Mouse (Mus musculus): Measurements from ENCODE around the gene Nr2e1. TPM values are rescaled to one million over a fixed set of nuclear protein-coding genes. Genes with fewer than 3 reads are reported as not detected.
A peak's percentile ranks its signal among the peaks of the same experiment; 100 is the strongest.

The Nr2e1 gene
- polyA plus RNA-seq (2012; ENCODE audit: insufficient read depth, insufficient read length, missing spikeins), result not detected in 2 replicates

- TF ChIP-seq CTCF (IDR thresholded peaks at IDR 0.05; ENCODE audit: low read depth, low read length) (no peak), POLR2A (IDR thresholded peaks at IDR 0.05; ENCODE audit: borderline replicate concordance, low read depth, low read length) (no peak)
- Histone ChIP-seq H3K4me3 (ENCODE audit: insufficient read depth, low read length) (no peak within 1 kb of the TSS), H3K27ac (ENCODE audit: insufficient read depth, low read depth, low read length) (no peak within 1 kb of the TSS), H3K4me1 (ENCODE audit: control insufficient read depth, insufficient read depth, low read length) (no peaks in the 10 kb centered on the region)
Measured at GRCm38 (mm10) chr10:42583157-42583872, at the start of gene Nr2e1, which contains the start of gene Ostm1. Gene Nr2e1, minus strand, starts transcription at chr10:42583632. Gene Ostm1, plus strand, starts transcription at chr10:42583822.

DNA sequence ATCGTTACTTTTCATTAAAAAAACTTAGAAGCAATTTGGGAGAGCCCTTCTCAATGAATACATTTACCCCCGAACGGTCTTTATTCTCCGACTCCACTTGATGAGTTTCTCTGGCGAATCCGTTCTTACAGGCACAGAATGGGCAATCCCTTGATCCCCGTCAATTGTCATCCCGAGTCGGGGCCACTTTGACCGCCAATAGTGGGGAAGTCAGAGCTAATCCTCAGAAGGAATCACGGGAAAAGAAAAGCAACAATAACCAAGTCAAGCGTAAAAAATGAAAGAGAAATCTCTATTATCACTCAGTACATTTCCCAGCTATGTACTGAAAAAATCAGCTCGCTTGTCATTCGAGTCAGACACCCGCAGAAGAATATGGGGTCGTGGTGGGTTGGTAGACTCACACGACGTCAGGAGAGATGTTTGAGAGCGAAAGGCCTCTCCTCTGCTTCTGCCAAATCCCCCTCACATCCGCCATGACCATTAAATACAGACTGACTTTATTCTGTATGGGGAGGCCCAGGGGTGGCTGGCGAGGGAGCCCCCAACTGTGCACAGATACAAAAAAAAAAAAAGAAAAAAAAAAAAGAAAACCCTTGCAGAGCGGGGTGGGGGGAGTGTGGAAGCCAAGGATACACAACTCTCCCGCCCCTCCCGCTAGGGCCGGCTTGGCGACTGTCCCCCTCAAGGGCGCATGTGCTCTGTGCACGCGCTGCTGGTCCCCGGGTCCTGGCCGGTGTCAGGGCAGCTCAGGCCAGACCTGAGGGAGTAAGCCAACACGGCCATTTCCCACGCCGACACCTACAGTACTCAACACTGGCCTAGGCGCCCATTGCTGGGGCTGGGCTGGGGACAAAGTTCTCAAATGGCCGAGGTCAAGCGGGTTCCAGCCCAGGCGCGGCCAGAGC, 49.3 kb upstream of the Nr2e1 start:
- TF ChIP-seq CTCF (IDR thresholded peaks at IDR 0.05; ENCODE audit: low read depth, low read length) (no peak), POLR2A (IDR thresholded peaks at IDR 0.05; ENCODE audit: borderline replicate concordance, low read depth, low read length) (0 out of 2 replicates have a peak, but pooled peaks have one; percentile 3)
- Histone ChIP-seq H3K27ac (ENCODE audit: insufficient read depth, low read depth, low read length) (no peak overlapping the region), H3K4me3 (ENCODE audit: insufficient read depth, low read length) (peak overlapping the region; percentile 73), H3K4me1 (ENCODE audit: control insufficient read depth, insufficient read depth, low read length) (peaks cover 8% of the 10 kb centered on the region; the same call in 1 of the 2 replicates)

GRCm38 (mm10) chr10:42631754-42632452, 48.5 kb upstream of the Nr2e1 start:
- H3K4me3 ChIP-seq (ENCODE audit: insufficient read depth, low read length), result peak overlapping the region; percentile 73; the same call in 1 of the 2 replicates
- no peak overlapping the region for H3K27ac ChIP-seq (ENCODE audit: insufficient read depth, low read depth, low read length)
- H3K4me1 ChIP-seq (ENCODE audit: control insufficient read depth, insufficient read depth, low read length), result peaks cover 7% of the 10 kb centered on the region; the same call in 1 of the 2 replicates
- no peak for TF ChIP-seq CTCF (IDR thresholded peaks at IDR 0.05; ENCODE audit: low read depth, low read length)
- TF ChIP-seq POLR2A (IDR thresholded peaks at IDR 0.05; ENCODE audit: borderline replicate concordance, low read depth, low read length), result no peak

- Histone ChIP-seq H3K4me3 (ENCODE audit: insufficient read depth, low read length) (no peak overlapping the region), H3K4me1 (ENCODE audit: control insufficient read depth, insufficient read depth, low read length) (peaks cover 3% of the 10 kb centered on the region; the same call in 1 of the 2 replicates), H3K27ac (ENCODE audit: insufficient read depth, low read depth, low read length) (no peak overlapping the region)
- no peak for TF ChIP-seq POLR2A (IDR thresholded peaks at IDR 0.05; ENCODE audit: borderline replicate concordance, low read depth, low read length)
- TF ChIP-seq CTCF (IDR thresholded peaks at IDR 0.05; ENCODE audit: low read depth, low read length), result no peak
Measured at GRCm38 (mm10) chr10:42630596-42631355, 47.3 kb upstream of the Nr2e1 start.

DNA sequence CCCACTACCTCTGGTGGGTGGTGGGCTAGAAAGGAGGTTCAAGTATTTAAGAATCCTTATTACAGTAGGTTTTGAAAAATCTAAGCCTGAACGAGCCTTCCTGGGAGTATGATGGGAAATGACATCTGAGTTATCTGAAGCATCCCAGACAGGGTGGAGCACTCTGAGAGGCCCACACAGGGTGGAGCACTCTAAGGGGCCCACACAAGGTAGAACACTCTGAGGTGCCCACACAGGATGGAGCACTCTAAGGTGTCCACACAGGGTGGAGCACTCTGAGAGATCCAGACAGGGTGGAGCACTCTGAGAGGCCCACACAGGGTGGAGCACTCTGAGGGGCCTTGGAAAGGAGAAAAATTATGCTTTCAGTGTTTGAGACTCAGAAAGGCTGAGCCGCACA, 42.5 kb upstream of the Nr2e1 start:
- H3K4me1 ChIP-seq (ENCODE audit: control insufficient read depth, insufficient read depth, low read length), result no peaks in the 10 kb centered on the region
- no peak overlapping the region for H3K4me3 ChIP-seq (ENCODE audit: insufficient read depth, low read length)
- H3K27ac ChIP-seq (ENCODE audit: insufficient read depth, low read depth, low read length), result no peak overlapping the region
- TF ChIP-seq POLR2A (IDR thresholded peaks at IDR 0.05; ENCODE audit: borderline replicate concordance, low read depth, low read length) (no peak), CTCF (IDR thresholded peaks at IDR 0.05; ENCODE audit: low read depth, low read length) (no peak)

DNA sequence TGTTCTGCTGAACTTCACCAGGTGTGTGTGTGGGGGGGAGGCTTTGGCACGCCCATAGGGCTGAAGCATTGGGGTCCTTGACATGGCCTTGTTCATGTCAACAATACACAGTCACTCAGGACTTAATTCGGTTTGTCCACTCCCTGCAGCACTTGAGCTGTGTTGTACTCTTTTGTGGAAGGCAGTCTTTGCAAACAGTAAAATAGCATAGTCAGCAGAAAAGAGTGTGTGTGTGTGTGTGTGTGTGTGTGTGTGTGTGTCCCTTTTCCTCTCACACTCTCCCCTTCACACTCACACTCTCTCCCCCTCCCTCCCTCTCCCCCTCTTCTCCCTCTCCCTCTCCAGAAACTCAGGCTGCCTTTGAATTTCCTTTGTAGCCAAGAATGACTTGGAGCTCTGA, 34.9 kb upstream of the Nr2e1 start:
- Histone ChIP-seq H3K27ac (ENCODE audit: insufficient read depth, low read depth, low read length) (no peak overlapping the region), H3K4me3 (ENCODE audit: insufficient read depth, low read length) (no peak overlapping the region), H3K4me1 (ENCODE audit: control insufficient read depth, insufficient read depth, low read length) (no peaks in the 10 kb centered on the region)
- no peak for TF ChIP-seq CTCF (IDR thresholded peaks at IDR 0.05; ENCODE audit: low read depth, low read length)
- no peak for TF ChIP-seq POLR2A (IDR thresholded peaks at IDR 0.05; ENCODE audit: borderline replicate concordance, low read depth, low read length)

- H3K27ac ChIP-seq (ENCODE audit: insufficient read depth, low read depth, low read length), result no peak overlapping the region
- H3K4me3 ChIP-seq (ENCODE audit: insufficient read depth, low read length), result no peak overlapping the region
- no peaks in the 10 kb centered on the region for H3K4me1 ChIP-seq (ENCODE audit: control insufficient read depth, insufficient read depth, low read length)
- no peak for TF ChIP-seq CTCF (IDR thresholded peaks at IDR 0.05; ENCODE audit: low read depth, low read length)
- TF ChIP-seq POLR2A (IDR thresholded peaks at IDR 0.05; ENCODE audit: borderline replicate concordance, low read depth, low read length), result no peak
Measured at GRCm38 (mm10) chr10:42614766-42615165, 31.3 kb upstream of the Nr2e1 start.

DNA sequence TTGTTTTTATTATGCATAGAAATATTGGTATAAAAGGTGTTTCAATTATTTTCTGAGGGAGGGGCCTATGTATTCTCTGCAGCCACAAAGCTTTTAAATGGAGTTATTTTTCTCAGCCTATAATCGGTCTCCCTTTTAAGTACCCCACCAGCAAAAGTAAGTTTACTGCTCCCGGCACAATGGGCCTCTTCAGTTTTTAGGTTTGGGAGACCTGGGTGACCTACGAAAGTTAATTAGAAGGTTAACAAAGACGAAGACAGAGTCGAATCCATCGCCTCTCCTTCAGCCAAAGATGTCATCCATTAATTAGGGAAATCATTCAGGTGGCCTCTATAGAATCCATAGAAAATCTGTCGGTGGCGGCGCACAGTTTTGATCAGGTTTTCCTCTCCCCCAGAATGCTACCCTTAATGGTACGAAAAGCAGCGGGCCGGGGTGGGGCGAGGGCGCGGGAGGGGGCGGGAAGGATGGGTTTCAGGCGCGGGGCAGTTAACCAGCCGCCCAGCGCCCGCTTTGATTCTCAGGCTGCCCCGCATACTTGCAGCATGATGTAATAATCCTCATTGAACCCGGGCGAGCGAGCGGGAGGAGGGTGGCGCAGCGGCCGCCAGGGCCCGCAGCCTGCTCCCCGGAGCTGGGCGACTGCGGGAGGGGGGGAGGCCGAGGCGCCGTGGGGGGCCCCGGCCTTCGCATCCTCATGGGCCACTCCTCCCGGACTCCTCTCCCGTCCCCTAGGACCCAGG, 30.4 kb upstream of the Nr2e1 start:
- no peaks in the 10 kb centered on the region for H3K4me1 ChIP-seq (ENCODE audit: control insufficient read depth, insufficient read depth, low read length)
- no peak overlapping the region for H3K27ac ChIP-seq (ENCODE audit: insufficient read depth, low read depth, low read length)
- no peak for TF ChIP-seq POLR2A (IDR thresholded peaks at IDR 0.05; ENCODE audit: borderline replicate concordance, low read depth, low read length)
- TF ChIP-seq CTCF (IDR thresholded peaks at IDR 0.05; ENCODE audit: low read depth, low read length), result no peak
- H3K4me3 ChIP-seq (ENCODE audit: insufficient read depth, low read length), result peak overlapping the region; percentile 23
